Mouse (Mus musculus) stomach, embryonic 15.5 days (tissue): ENCODE results near the gene Efnb3. TPM values are rescaled to one million over a fixed set of nuclear protein-coding genes. Genes with fewer than 3 reads are reported as not detected.
"Not testable (repeated sequence)": the region's sequence is repeated elsewhere in the genome, so short reads cannot be mapped to it uniquely, and the experiment has no call there.

Source experiments
- ATAC-seq: fragments of 200-750 bp; cut with Nextera tagmentation; 2 replicates; pipeline ENCODE4 v1.8.0; 2017; ENCODE audit warnings: low read depth, moderate number of reproducible peaks, moderate TSS enrichment; ENCODE audit not compliant: insufficient read depth, low FRiP score
- H3K27ac ChIP-seq: fragments of 300-500 bp; sonication (generic); 2 replicates; pipeline ENCODE4 v1.5.1; 2015; ENCODE audit warnings: mild to moderate bottlenecking, inconsistent platforms
- H3K27me3 ChIP-seq: fragments of 300-500 bp; sonication (generic); replicated peaks from 2 replicates; pipeline ENCODE4 v1.6.1; 2015; ENCODE audit warnings: inconsistent platforms
- H3K36me3 ChIP-seq: fragments of 300-500 bp; sonication (generic); 2 replicates; pipeline ENCODE4 v1.6.1; 2015; ENCODE audit warnings: inconsistent platforms
- H3K4me1 ChIP-seq: fragments of 300-500 bp; sonication (generic); 2 replicates; pipeline ENCODE4 v1.6.1; 2015; ENCODE audit warnings: inconsistent platforms
- H3K4me2 ChIP-seq: fragments of 300-500 bp; sonication (generic); 2 replicates; pipeline ENCODE4 v1.6.1; 2015; ENCODE audit warnings: mild to moderate bottlenecking, inconsistent platforms
- H3K4me3 ChIP-seq: fragments of 300-500 bp; sonication (generic); replicated peaks from 2 replicates; pipeline ENCODE4 v1.5.1; 2015; ENCODE audit warnings: inconsistent platforms
- H3K9ac ChIP-seq: fragments of 300-500 bp; sonication (generic); 2 replicates; pipeline ENCODE4 v1.6.1; 2015; ENCODE audit warnings: inconsistent platforms
- H3K9me3 ChIP-seq: fragments of 300-500 bp; sonication (generic); 2 replicates; pipeline ENCODE4 v1.6.1; 2016; ENCODE audit warnings: inconsistent platforms
- WGBS: fragments of 180-500 bp; shearing (Covaris S2); methylation state at CpG from one replicate; pipeline ENCODE4 v1.1.7; 2015; 5-methylcytosine and 5-hydroxymethylcytosine counted together
- polyA plus RNA-seq: library from polyadenylated mRNA; unstranded; fragments of >200 nt; fragmentation: Nextera tagmentation; extraction: Ambion mirVana; gene quantifications from 2 replicates; pipeline ENCODE4 v1.2.1, GENCODE M21; 2015

Efnb3 gene
- polyA plus RNA-seq, 1 experiment from 2014 or later, result 10.4 TPM

- Histone ChIP-seq H3K9me3 (no peaks in the 10 kb centered on the region), H3K27me3 (no peaks in the 10 kb centered on the region), H3K4me2 (no peak overlapping the region), H3K36me3 (no peaks in the 10 kb centered on the region), H3K9ac (no peak overlapping the region), H3K4me3 (no peak overlapping the region), H3K4me1 (peaks cover 24% of the 10 kb centered on the region), H3K27ac (no peak overlapping the region)
- WGBS, result 34% methylated on average over 3 of the region's 3 CpGs
- no peak for ATAC-seq
These were observed 16.4 kb downstream of the Efnb3 start for GRCm38 (mm10) chr11:69543598-69543997.

- not testable (repeated sequence) for H3K27me3 ChIP-seq, H3K9me3 ChIP-seq, H3K9ac ChIP-seq, ATAC-seq, H3K4me1 ChIP-seq, H3K27ac ChIP-seq, H3K36me3 ChIP-seq, H3K4me3 ChIP-seq, H3K4me2 ChIP-seq
- WGBS, result 79% methylated on average over 1 of the region's 3 CpGs
These were observed 18.3 kb downstream of the Efnb3 start for GRCm38 (mm10) chr11:69541741-69542140.

- H3K4me3 ChIP-seq, result no peak overlapping the region
- no peak overlapping the region for H3K9ac ChIP-seq
- no peak overlapping the region for H3K4me2 ChIP-seq
- no peaks in the 10 kb centered on the region for H3K36me3 ChIP-seq
- no peak overlapping the region for H3K27ac ChIP-seq
- no peaks in the 10 kb centered on the region for H3K4me1 ChIP-seq
- H3K9me3 ChIP-seq, result no peaks in the 10 kb centered on the region
- H3K27me3 ChIP-seq, result no peaks in the 10 kb centered on the region
- ATAC-seq, result no peak
- 93% methylated on average over 2 of the region's 2 CpGs for WGBS
These were observed 19.3 kb downstream of the Efnb3 start for GRCm38 (mm10) chr11:69540700-69541099.

DNA sequence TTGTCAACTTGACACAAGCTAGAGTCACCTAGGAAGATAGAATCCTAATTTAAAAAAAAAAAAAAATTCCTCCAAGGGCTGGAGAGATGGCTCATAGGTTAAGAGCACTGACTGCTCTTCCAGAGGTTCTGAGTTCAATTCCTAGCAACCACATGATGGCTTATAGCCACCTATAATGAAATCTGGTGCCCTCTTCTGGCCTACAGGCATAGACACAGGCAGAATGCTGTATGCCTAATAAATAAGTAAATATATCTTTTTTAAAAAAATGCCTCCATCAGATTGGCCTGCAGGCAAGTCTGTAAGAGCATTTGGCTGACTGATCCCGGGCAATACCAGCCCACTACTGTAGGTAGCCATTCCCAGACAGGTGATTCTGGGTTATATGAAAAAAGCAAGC, 25.0 kb downstream of the Efnb3 start:
- Histone ChIP-seq H3K9me3 (no peaks in the 10 kb centered on the region), H3K36me3 (no peaks in the 10 kb centered on the region), H3K9ac (no peak overlapping the region), H3K4me2 (no peak overlapping the region), H3K27ac (no peak overlapping the region), H3K4me3 (no peak overlapping the region), H3K27me3 (no peaks in the 10 kb centered on the region), H3K4me1 (no peaks in the 10 kb centered on the region)
- WGBS, result 65% methylated on average over 1 of the region's 1 CpGs
- no peak for ATAC-seq

- 77% methylated on average over 7 of the region's 7 CpGs for WGBS
- no peak for ATAC-seq
- no peaks in the 10 kb centered on the region for H3K27me3 ChIP-seq
These were observed 27.4 kb downstream of the Efnb3 start for GRCm38 (mm10) chr11:69532480-69533150.

GRCm38 (mm10) chr11:69530755-69531154, 29.2 kb downstream of the Efnb3 start:
- H3K36me3 ChIP-seq, H3K4me2 ChIP-seq, H3K4me1 ChIP-seq, ATAC-seq, H3K27me3 ChIP-seq, H3K9me3 ChIP-seq, H3K27ac ChIP-seq, H3K9ac ChIP-seq, H3K4me3 ChIP-seq: not testable (repeated sequence)
- 89% methylated on average over 6 of the region's 6 CpGs for WGBS

More at GRCm38 (mm10) chr11:69532480-69533150, 27.4 kb downstream of the Efnb3 start:
- Histone ChIP-seq H3K4me3 (no peak overlapping the region), H3K4me2 (no peak overlapping the region), H3K4me1 (no peaks in the 10 kb centered on the region), H3K9ac (no peak overlapping the region), H3K27ac (no peak overlapping the region), H3K9me3 (no peaks in the 10 kb centered on the region), H3K36me3 (no peaks in the 10 kb centered on the region)

- not testable (repeated sequence) for H3K9me3 ChIP-seq, H3K27ac ChIP-seq
These were observed 29.7 kb downstream of the Efnb3 start for GRCm38 (mm10) chr11:69530281-69530680.

GRCm38 (mm10) chr11:69528031-69528390, 32.0 kb downstream of the Efnb3 start:
- Histone ChIP-seq H3K27ac (no peak overlapping the region), H3K9ac (no peak overlapping the region), H3K4me3 (no peak overlapping the region), H3K9me3 (no peaks in the 10 kb centered on the region), H3K4me2 (no peak overlapping the region), H3K4me1 (no peaks in the 10 kb centered on the region), H3K36me3 (no peaks in the 10 kb centered on the region), H3K27me3 (no peaks in the 10 kb centered on the region)
- ATAC-seq, result no peak
- WGBS, result 80% methylated on average over 4 of the region's 4 CpGs

More at GRCm38 (mm10) chr11:69530281-69530680, 29.7 kb downstream of the Efnb3 start:
- not testable (repeated sequence) for ATAC-seq, H3K4me3 ChIP-seq, H3K36me3 ChIP-seq, H3K4me1 ChIP-seq, H3K4me2 ChIP-seq, H3K9ac ChIP-seq, H3K27me3 ChIP-seq
- WGBS, result 93% methylated on average over 3 of the region's 3 CpGs

DNA sequence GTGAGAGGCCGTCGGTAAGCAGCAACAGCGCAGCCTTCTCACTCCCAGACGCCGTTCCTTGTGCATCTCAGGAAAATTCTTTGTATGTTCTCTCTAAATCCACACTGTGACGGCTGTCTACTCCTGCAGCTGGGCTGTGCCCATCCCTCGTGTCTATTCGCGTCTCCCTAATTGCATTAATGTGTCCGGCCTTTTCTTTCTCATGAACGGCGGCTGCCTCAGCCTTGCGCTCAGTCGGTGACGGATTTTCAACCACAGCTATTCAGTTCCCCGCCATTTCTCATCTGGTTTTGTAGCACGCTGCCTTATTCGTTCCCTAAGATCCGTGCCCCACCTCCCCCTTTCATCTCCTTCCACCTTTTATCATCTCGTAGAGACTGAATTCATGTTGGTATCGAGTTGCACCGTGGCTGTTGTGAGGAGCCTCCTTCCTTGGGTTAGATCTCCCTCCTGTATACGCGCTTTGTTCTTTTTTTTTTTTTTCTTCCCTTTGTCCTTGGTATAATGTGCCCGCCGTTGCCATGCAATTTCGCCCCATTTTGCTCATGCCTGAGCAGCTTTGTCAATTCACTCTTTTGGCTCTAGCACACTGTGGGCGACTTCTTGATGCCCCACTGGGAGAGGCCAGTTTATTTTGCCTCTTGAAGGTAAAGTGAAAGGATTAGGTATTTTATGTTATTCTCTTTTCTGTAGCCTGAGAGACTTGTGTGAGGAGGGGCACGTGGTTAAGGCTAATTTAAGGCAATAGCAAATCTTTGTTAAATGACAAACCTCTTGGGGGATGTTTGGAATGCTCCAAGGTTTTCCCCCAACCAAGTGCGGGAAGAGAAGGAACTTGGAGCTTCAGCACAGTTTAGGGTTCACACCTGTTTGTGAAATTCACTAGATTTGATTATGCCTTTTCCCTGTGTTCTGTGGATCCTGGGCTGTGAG, 32.6 kb downstream of the Efnb3 start:
- peak overlapping the region; percentile 54 for H3K4me2 ChIP-seq
- ATAC-seq, result no peak
- H3K27me3 ChIP-seq, result no peaks in the 10 kb centered on the region
- H3K9ac ChIP-seq, result no peak overlapping the region
- WGBS, result 14% methylated on average over 30 of the region's 30 CpGs
- peak overlapping the region; percentile 22; the same call in 1 of the 2 replicates for H3K4me3 ChIP-seq
- H3K36me3 ChIP-seq, result no peaks in the 10 kb centered on the region
- no peaks in the 10 kb centered on the region for H3K4me1 ChIP-seq
- no peaks in the 10 kb centered on the region for H3K9me3 ChIP-seq
- no peak overlapping the region for H3K27ac ChIP-seq

- H3K4me2 ChIP-seq, result peak overlapping the region; percentile 54; the same call in 1 of the 2 replicates
- H3K9ac ChIP-seq, result no peak overlapping the region
- H3K27ac ChIP-seq, result no peak overlapping the region
- no peak overlapping the region for H3K4me3 ChIP-seq
- H3K27me3 ChIP-seq, result no peaks in the 10 kb centered on the region
- no peaks in the 10 kb centered on the region for H3K4me1 ChIP-seq
- no peaks in the 10 kb centered on the region for H3K36me3 ChIP-seq
- 34% methylated on average over 4 of the region's 4 CpGs for WGBS
- no peak for ATAC-seq
- no peaks in the 10 kb centered on the region for H3K9me3 ChIP-seq
These were observed 33.4 kb downstream of the Efnb3 start for GRCm38 (mm10) chr11:69526631-69527030.

DNA sequence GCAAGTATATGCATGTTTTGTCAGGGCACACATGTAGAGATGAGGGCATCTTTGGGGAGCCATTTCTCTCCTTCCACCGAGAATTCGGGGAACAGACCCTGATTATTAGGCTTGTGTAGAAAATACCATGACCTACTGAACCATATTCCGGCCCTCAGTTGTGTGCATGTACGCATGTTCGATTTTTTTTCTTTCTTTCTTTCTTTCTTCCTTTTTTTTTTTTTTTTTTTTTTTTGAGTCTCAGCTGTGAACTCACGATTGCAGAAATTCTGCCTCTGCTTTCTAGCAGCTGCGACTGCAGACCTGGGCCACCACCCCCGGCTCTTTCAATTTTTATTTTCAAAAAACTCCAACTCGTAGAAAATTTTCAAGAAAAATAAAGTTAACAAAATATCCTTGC, 34.3 kb downstream of the Efnb3 start:
- Histone ChIP-seq H3K27me3 (no peaks in the 10 kb centered on the region), H3K4me1 (no peaks in the 10 kb centered on the region), H3K4me3 (no peak overlapping the region), H3K9ac (no peak overlapping the region), H3K27ac (no peak overlapping the region), H3K36me3 (no peaks in the 10 kb centered on the region), H3K9me3 (no peaks in the 10 kb centered on the region), H3K4me2 (no peak overlapping the region)
- no peak for ATAC-seq
- 85% methylated on average over 9 of the region's 9 CpGs for WGBS

GRCm38 (mm10) chr11:69523651-69524050, 36.4 kb downstream of the Efnb3 start:
- H3K27me3 ChIP-seq, result no peaks in the 10 kb centered on the region
- no peak overlapping the region for H3K9ac ChIP-seq
- H3K9me3 ChIP-seq, result no peaks in the 10 kb centered on the region
- ATAC-seq, result no peak
- H3K4me1 ChIP-seq, result no peaks in the 10 kb centered on the region
- H3K36me3 ChIP-seq, result no peaks in the 10 kb centered on the region
- no peak overlapping the region for H3K4me3 ChIP-seq
- WGBS, result 80% methylated on average over 4 of the region's 4 CpGs
- no peak overlapping the region; the same call in 1 of the 2 replicates for H3K27ac ChIP-seq
- no peak overlapping the region for H3K4me2 ChIP-seq
